Mouse (Mus musculus) hindbrain, postnatal 0 days (tissue): ENCODE results near the gene Tbc1d22a. TPM values are rescaled to one million over a fixed set of nuclear protein-coding genes. Genes with fewer than 3 reads are reported as not detected.
"Not testable (repeated sequence)": the region's sequence is repeated elsewhere in the genome, so short reads cannot be mapped to it uniquely, and the experiment has no call there.

ENCODE experiments used
- ATAC-seq: fragments of 200-750 bp; cut with Nextera tagmentation; 2 replicates; pipeline ENCODE4 v1.8.0; 2017; ENCODE audit warnings: mild to moderate bottlenecking, moderate TSS enrichment, moderate library complexity
- DNase-seq: peaks from one replicate; pipeline ENCODE4 v3.0.0-alpha.2; 2015; ENCODE audit warnings: low spot score
- H3K27ac ChIP-seq: fragments of 300-500 bp; sonication (generic); 2 replicates; pipeline ENCODE4 v1.5.1; 2014; ENCODE audit warnings: mild to moderate bottlenecking
- H3K27me3 ChIP-seq: fragments of 300-500 bp; sonication (generic); 2 replicates; pipeline ENCODE4 v1.6.1; 2014; ENCODE audit warnings: low read length, mixed read lengths; ENCODE audit not compliant: insufficient read depth
- H3K36me3 ChIP-seq: fragments of 300-500 bp; sonication (generic); 2 replicates; pipeline ENCODE4 v1.6.1; 2014; ENCODE audit warnings: low read length, mixed read lengths; ENCODE audit not compliant: insufficient read depth
- H3K4me1 ChIP-seq: fragments of 300-500 bp; sonication (generic); 2 replicates; pipeline ENCODE4 v1.6.1; 2014; ENCODE audit warnings: antibody characterized with exemption, low read length, mixed read lengths; ENCODE audit not compliant: insufficient read depth
- H3K4me2 ChIP-seq: fragments of 300-500 bp; sonication (generic); 2 replicates; pipeline ENCODE4 v1.6.1; 2014; ENCODE audit warnings: low read depth, mild to moderate bottlenecking, low read length, moderate library complexity, mixed read lengths
- H3K4me3 ChIP-seq: fragments of 300-500 bp; sonication (generic); 2 replicates; pipeline ENCODE4 v1.5.1; 2014; ENCODE audit warnings: low read length
- H3K9ac ChIP-seq: fragments of 300-500 bp; sonication (generic); replicated peaks from 2 replicates; pipeline ENCODE4 v1.6.1; 2014; ENCODE audit warnings: mild to moderate bottlenecking, low read length, moderate library complexity, mixed read lengths
- H3K9me3 ChIP-seq: fragments of 300-500 bp; sonication (generic); 2 replicates; pipeline ENCODE4 v1.6.1; 2016; ENCODE audit warnings: low read length, mixed read lengths
- CTCF ChIP-seq: IDR thresholded peaks from 2 replicates; pipeline ENCODE4 v1.5.1; 2016; ENCODE audit warnings: antibody characterized with exemption, control low read depth, low read depth
- WGBS: fragments of 180-500 bp; shearing (Covaris S2); extraction: QIAGEN DNeasy Blood & Tissue Kit; methylation state at CpG from one replicate; pipeline ENCODE4 v1.1.7; 2014; 5-methylcytosine and 5-hydroxymethylcytosine counted together
- polyA plus RNA-seq: library from polyadenylated mRNA; unstranded; fragments of >200 nt; fragmentation: Nextera tagmentation; extraction: Ambion mirVana; gene quantifications from 2 replicates; pipeline ENCODE4 v1.2.1, GENCODE M21; 2015
- total RNA-seq: library from RNA; depleted of rRNA; stranded (reverse); fragments of >200 nt; gene quantifications from 2 replicates; pipeline ENCODE4 v1.2.3, GENCODE M21; 2014

The Tbc1d22a gene
- total and polyA plus RNA-seq, 2 experiments from 2014 or later = 13.6 to 26.2 TPM

- Histone ChIP-seq H3K27ac (no peak overlapping the region), H3K9ac (no peak overlapping the region), H3K36me3 (no peaks in the 10 kb centered on the region), H3K27me3 (no peaks in the 10 kb centered on the region), H3K9me3 (no peaks in the 10 kb centered on the region), H3K4me1 (peaks cover 25% of the 10 kb centered on the region), H3K4me2 (no peak overlapping the region), H3K4me3 (no peak overlapping the region)
- ATAC-seq (no peak), DNase-seq (no peak)
- 44% methylated on average over 16 of the region's 16 CpGs for WGBS
- no peak for TF ChIP-seq CTCF
Observed at GRCm38 (mm10) chr15:86173136-86173985, 40.9 kb upstream of the Tbc1d22a start.

- Histone ChIP-seq H3K9ac (no peak overlapping the region), H3K4me1 (peaks cover 13% of the 10 kb centered on the region), H3K4me2 (no peak overlapping the region), H3K4me3 (no peak overlapping the region), H3K36me3 (no peaks in the 10 kb centered on the region), H3K27ac (no peak overlapping the region), H3K9me3 (no peaks in the 10 kb centered on the region), H3K27me3 (no peaks in the 10 kb centered on the region)
- ATAC-seq (no peak), DNase-seq (no peak)
- no peak for TF ChIP-seq CTCF
- WGBS = 85% methylated on average over 3 of the region's 3 CpGs
Observed at GRCm38 (mm10) chr15:86175253-86176050, 38.8 kb upstream of the Tbc1d22a start.

GRCm38 (mm10) chr15:86176166-86176565, 38.1 kb upstream of the Tbc1d22a start:
- no peak overlapping the region for H3K9ac ChIP-seq
- H3K9me3 ChIP-seq = no peaks in the 10 kb centered on the region
- WGBS = 86% methylated on average over 10 of the region's 10 CpGs
- ATAC-seq (no peak), DNase-seq (no peak)
- H3K27ac ChIP-seq = no peak overlapping the region
- no peak overlapping the region for H3K4me2 ChIP-seq
- no peaks in the 10 kb centered on the region for H3K27me3 ChIP-seq
- TF ChIP-seq CTCF = no peak
- no peaks in the 10 kb centered on the region for H3K36me3 ChIP-seq
- peaks cover 13% of the 10 kb centered on the region for H3K4me1 ChIP-seq
- H3K4me3 ChIP-seq = no peak overlapping the region

GRCm38 (mm10) chr15:86176771-86177702, 37.2 kb upstream of the Tbc1d22a start:
- WGBS = 59% methylated on average over 22 of the region's 22 CpGs
- H3K4me1 ChIP-seq = peaks cover 18% of the 10 kb centered on the region
- H3K4me2 ChIP-seq = no peak overlapping the region
- H3K4me3 ChIP-seq = no peak overlapping the region
- H3K9me3 ChIP-seq = no peaks in the 10 kb centered on the region
- DNase-seq = no peak
- no peak overlapping the region for H3K9ac ChIP-seq
- H3K27ac ChIP-seq = peak overlapping the region; percentile 12; the same call in 1 of the 2 replicates
- TF ChIP-seq CTCF = no peak
- no peaks in the 10 kb centered on the region for H3K27me3 ChIP-seq
- H3K36me3 ChIP-seq = no peaks in the 10 kb centered on the region
- ATAC-seq = peak; percentile 90

- 55% methylated on average over 2 of the region's 2 CpGs for WGBS
- Histone ChIP-seq H3K4me1 (peaks cover 25% of the 10 kb centered on the region), H3K27ac (peak overlapping the region; percentile 48; the same call in 1 of the 2 replicates)
- not testable (repeated sequence) for H3K4me2 ChIP-seq, H3K9me3 ChIP-seq, H3K4me3 ChIP-seq, H3K9ac ChIP-seq, H3K27me3 ChIP-seq, H3K36me3 ChIP-seq
- DNase-seq = peak; percentile 54
- peak; percentile 89 for ATAC-seq
Observed at GRCm38 (mm10) chr15:86177703-86178251, 36.5 kb upstream of the Tbc1d22a start.

GRCm38 (mm10) chr15:86178594-86178993, 35.7 kb upstream of the Tbc1d22a start:
- ATAC-seq (no peak), DNase-seq (no peak)
- TF ChIP-seq CTCF = no peak
- Histone ChIP-seq H3K9me3 (no peaks in the 10 kb centered on the region), H3K9ac (no peak overlapping the region), H3K36me3 (no peaks in the 10 kb centered on the region), H3K27me3 (no peaks in the 10 kb centered on the region), H3K4me1 (peaks cover 20% of the 10 kb centered on the region), H3K4me2 (no peak overlapping the region), H3K27ac (no peak overlapping the region), H3K4me3 (no peak overlapping the region)
- WGBS = 91% methylated on average over 6 of the region's 6 CpGs
